Mouse (Mus musculus): Measurements from ENCODE around the gene Olfr476. TPM values are rescaled to one million over a fixed set of nuclear protein-coding genes. Genes with fewer than 3 reads are reported as not detected.
"Not testable (repeated sequence)": the region's sequence is repeated elsewhere in the genome, so short reads cannot be mapped to it uniquely, and the experiment has no call there.

Olfr476 gene
- polyA plus RNA-seq (2014; fragmentation: Nextera tagmentation; extraction: Ambion mirVana), result not detected in 2 replicates

DNA sequence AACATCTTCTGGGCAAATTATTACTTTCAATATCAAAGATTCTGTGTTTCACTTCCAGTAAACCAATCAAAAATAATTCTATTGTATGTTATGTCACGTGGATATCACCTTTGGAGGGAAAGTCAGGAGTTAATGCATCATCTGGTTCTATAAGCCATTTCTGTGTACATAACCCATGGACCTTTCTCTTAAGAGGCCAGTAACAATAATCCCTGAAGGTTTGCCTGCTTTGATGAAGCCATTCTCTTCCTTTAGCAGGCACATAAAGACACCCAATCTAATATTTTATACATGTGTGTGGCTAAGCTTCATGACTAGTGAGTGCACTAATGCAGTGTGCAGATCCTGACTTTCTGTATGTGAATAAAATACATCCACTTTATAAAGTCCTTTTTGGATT lies at the start of gene Olfr476:
Olfr476 (plus strand) TSS at position 301 of the 400 bp plus-strand sequence.
- Histone ChIP-seq H3K27ac (ENCODE audit: low read depth, low read length) (no peak within 1 kb of the TSS), H3K36me3 (ENCODE audit: control insufficient read depth, insufficient read depth, low read length) (no peaks in the 10 kb centered on the region), H3K9me3 (ENCODE audit: control insufficient read depth, low read length) (no peaks in the 10 kb centered on the region), H3K27me3 (ENCODE audit: control insufficient read depth, insufficient read depth, low read length) (no peaks in the 10 kb centered on the region), H3K4me2 (ENCODE audit: low read depth) (no peak within 1 kb of the TSS), H3K4me1 (ENCODE audit: control insufficient read depth, insufficient read depth, low read length) (no peaks in the 10 kb centered on the region), H3K4me3 (ENCODE audit: low read depth, low read length) (no peak within 1 kb of the TSS), H3K9ac (ENCODE audit: low read length) (no peak within 1 kb of the TSS)
- WGBS, result 70% methylated on average over 1 of the region's 1 CpGs
- ATAC-seq (ENCODE audit: insufficient read depth, low FRiP score, low TSS enrichment) (no peak), DNase-seq (ENCODE audit: low spot score) (no peak)

DNA sequence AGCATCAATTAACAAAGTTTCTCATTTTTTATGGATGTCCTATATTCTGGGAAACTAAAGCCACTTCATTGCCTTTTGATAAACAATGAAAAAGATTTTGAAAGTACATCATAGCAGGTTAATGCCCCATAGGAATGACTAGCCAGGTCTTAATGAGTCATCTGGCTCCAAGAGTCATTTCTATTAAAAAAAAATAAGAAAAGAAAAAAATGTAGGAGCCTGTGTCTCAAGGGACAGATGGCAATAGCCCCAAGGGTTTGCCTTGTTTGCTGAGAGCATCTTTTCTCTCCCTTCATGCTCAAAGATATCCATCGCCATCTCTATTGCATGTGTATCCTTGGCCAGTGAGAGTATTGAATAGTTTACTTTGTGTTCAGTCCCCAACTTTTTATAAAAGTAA lies 34.5 kb upstream of the Olfr476 start, which contains the start of gene Olfr473:
Olfr473 (plus strand) TSS at position 301 of the 400 bp plus-strand sequence.
- H3K36me3 ChIP-seq (ENCODE audit: control insufficient read depth, insufficient read depth, low read length), result no peaks in the 10 kb centered on the region
- WGBS, result 82% methylated on average over 1 of the region's 1 CpGs
- no peak within 1 kb of the TSS for H3K27ac ChIP-seq (ENCODE audit: low read depth, low read length)
- no peak within 1 kb of the TSS for H3K4me3 ChIP-seq (ENCODE audit: low read depth, low read length)
- H3K4me1 ChIP-seq (ENCODE audit: control insufficient read depth, insufficient read depth, low read length), result no peaks in the 10 kb centered on the region
- ATAC-seq (ENCODE audit: insufficient read depth, low FRiP score, low TSS enrichment), result no peak
- no peak within 1 kb of the TSS for H3K9ac ChIP-seq (ENCODE audit: low read length)
- H3K4me2 ChIP-seq (ENCODE audit: low read depth), result no peak within 1 kb of the TSS
- H3K9me3 ChIP-seq (ENCODE audit: control insufficient read depth, low read length), result no peaks in the 10 kb centered on the region
- H3K27me3 ChIP-seq (ENCODE audit: control insufficient read depth, insufficient read depth, low read length), result no peaks in the 10 kb centered on the region
- DNase-seq (ENCODE audit: low spot score), result no peak

DNA sequence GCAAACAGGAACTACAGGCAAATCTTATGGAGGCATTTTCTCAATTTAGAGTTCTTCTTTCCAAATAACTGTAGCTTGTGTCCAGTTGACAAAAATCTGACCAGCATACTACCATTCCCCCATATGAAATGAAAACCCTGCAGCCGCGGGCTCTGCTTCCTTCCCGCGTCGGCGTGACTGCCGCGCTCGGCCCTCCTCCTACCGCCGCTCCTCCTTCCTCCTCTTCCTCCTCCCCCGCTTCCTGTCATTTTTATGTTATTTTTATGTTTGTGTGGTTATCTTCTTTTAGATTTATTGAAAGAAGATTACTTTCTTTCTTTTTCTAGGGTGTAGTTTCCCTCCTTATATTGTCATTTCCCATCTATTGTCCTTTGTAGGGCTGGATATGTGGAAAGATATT lies 12.1 kb upstream of the Olfr476 start:
- H3K27me3 ChIP-seq (ENCODE audit: control insufficient read depth, insufficient read depth, low read length); H3K4me3 ChIP-seq (ENCODE audit: low read depth, low read length); H3K9me3 ChIP-seq (ENCODE audit: control insufficient read depth, low read length); H3K9ac ChIP-seq (ENCODE audit: low read length); H3K4me1 ChIP-seq (ENCODE audit: control insufficient read depth, insufficient read depth, low read length); H3K4me2 ChIP-seq (ENCODE audit: low read depth); H3K27ac ChIP-seq (ENCODE audit: low read depth, low read length); H3K36me3 ChIP-seq (ENCODE audit: control insufficient read depth, insufficient read depth, low read length); ATAC-seq (ENCODE audit: insufficient read depth, low FRiP score, low TSS enrichment); DNase-seq (ENCODE audit: low spot score): not testable (repeated sequence)
- 96% methylated on average over 12 of the region's 12 CpGs for WGBS

DNA sequence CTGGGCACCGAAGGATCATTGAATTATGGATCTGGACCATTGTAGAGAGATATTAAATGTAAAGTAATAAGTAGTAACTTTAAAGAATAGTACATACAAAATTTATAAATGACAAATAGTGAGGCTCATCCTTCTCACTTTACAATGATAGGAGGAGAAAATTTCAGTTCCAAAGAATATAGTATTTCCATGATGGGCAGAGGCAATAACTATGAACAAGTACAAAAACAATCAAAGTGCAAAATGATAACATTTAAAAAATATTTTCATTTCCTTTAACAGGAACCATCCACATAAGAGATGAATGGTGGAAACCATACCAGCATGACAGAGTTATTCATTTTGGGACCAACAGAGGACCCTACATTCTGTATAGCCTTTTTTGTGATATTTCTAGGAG lies 10.3 kb upstream of the Olfr476 start, which contains the start of gene Olfr474:
Olfr474 (plus strand) TSS at position 301 of the 400 bp plus-strand sequence.
- no peaks in the 10 kb centered on the region for H3K36me3 ChIP-seq (ENCODE audit: control insufficient read depth, insufficient read depth, low read length)
- H3K27me3 ChIP-seq (ENCODE audit: control insufficient read depth, insufficient read depth, low read length), result no peaks in the 10 kb centered on the region
- ATAC-seq (ENCODE audit: insufficient read depth, low FRiP score, low TSS enrichment) (no peak), DNase-seq (ENCODE audit: low spot score) (no peak)
- no peak within 1 kb of the TSS for H3K4me3 ChIP-seq (ENCODE audit: low read depth, low read length)
- WGBS, result 97% methylated on average over 1 of the region's 1 CpGs
- H3K4me1 ChIP-seq (ENCODE audit: control insufficient read depth, insufficient read depth, low read length), result no peaks in the 10 kb centered on the region
- no peak within 1 kb of the TSS for H3K4me2 ChIP-seq (ENCODE audit: low read depth)
- no peak within 1 kb of the TSS for H3K9ac ChIP-seq (ENCODE audit: low read length)
- no peaks in the 10 kb centered on the region for H3K9me3 ChIP-seq (ENCODE audit: control insufficient read depth, low read length)
- H3K27ac ChIP-seq (ENCODE audit: low read depth, low read length), result no peak within 1 kb of the TSS

DNA sequence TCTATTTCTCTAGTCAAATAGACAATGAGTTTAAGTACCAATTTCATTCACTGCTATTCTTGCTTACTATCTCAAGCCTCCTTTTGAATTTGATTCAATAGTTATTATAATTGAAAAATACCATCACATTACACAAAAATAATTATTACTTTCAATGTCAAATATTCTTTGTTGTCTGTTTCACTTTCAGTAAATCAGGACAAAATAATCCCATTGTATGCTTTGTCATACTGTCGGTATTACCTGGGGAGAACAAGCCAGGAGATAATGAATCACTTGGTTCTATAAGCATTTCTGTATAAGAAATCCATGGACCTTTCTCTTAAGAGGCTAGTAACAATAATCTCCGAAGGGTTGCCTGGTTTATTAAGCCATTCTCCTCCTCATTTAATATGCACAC lies 21.8 kb downstream of the Olfr476 start, which contains the start of gene Olfr477:
Olfr477 (plus strand) TSS at position 301 of the 400 bp plus-strand sequence.
- Histone ChIP-seq H3K4me3 (ENCODE audit: low read depth, low read length) (no peak within 1 kb of the TSS), H3K4me1 (ENCODE audit: control insufficient read depth, insufficient read depth, low read length) (no peaks in the 10 kb centered on the region), H3K36me3 (ENCODE audit: control insufficient read depth, insufficient read depth, low read length) (no peaks in the 10 kb centered on the region), H3K27me3 (ENCODE audit: control insufficient read depth, insufficient read depth, low read length) (no peaks in the 10 kb centered on the region), H3K4me2 (ENCODE audit: low read depth) (no peak within 1 kb of the TSS), H3K27ac (ENCODE audit: low read depth, low read length) (no peak within 1 kb of the TSS), H3K9me3 (ENCODE audit: control insufficient read depth, low read length) (no peaks in the 10 kb centered on the region), H3K9ac (ENCODE audit: low read length) (no peak within 1 kb of the TSS)
- no peak for ATAC-seq (ENCODE audit: insufficient read depth, low FRiP score, low TSS enrichment)
- 88% methylated on average over 2 of the region's 2 CpGs for WGBS
- no peak for DNase-seq (ENCODE audit: low spot score)

DNA sequence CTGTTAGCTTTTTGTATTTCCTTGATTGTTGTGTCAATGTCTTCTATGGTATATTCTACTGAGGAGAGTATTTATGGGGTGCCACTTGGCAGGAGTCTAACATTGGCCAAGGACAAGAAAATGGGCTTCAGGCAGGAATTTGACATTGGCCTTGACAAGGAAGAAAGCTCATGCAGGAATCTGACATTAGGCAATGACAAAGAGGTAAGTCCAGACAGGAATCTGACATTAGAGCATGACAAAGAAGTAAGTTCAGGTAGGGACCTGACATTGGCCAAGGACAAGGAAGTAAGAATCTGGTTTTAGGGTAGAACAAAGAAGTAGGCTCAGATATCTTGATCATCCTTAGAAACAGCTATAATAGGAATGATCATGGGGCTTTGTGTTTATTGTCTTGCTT lies 49.7 kb downstream of the Olfr476 start:
- not testable (repeated sequence) for ATAC-seq (ENCODE audit: insufficient read depth, low FRiP score, low TSS enrichment); H3K27me3 ChIP-seq (ENCODE audit: control insufficient read depth, insufficient read depth, low read length); H3K36me3 ChIP-seq (ENCODE audit: control insufficient read depth, insufficient read depth, low read length); H3K27ac ChIP-seq (ENCODE audit: low read depth, low read length); DNase-seq (ENCODE audit: low spot score); H3K9me3 ChIP-seq (ENCODE audit: control insufficient read depth, low read length); H3K4me2 ChIP-seq (ENCODE audit: low read depth); H3K4me3 ChIP-seq (ENCODE audit: low read depth, low read length); H3K9ac ChIP-seq (ENCODE audit: low read length); H3K4me1 ChIP-seq (ENCODE audit: control insufficient read depth, insufficient read depth, low read length)

Other genes starting within 250 kb of the Olfr476 start
- 0.28 TPM in 1 of 2 replicates, not detected in the other for gene Cyb5r2, start 206.8 kb upstream of the Olfr476 start, polyA plus RNA-seq (2014; fragmentation: Nextera tagmentation; extraction: Ambion mirVana)
- gene Ovch2, start 163.6 kb upstream of the Olfr476 start, polyA plus RNA-seq (2014; fragmentation: Nextera tagmentation; extraction: Ambion mirVana), result not detected in 2 replicates
- not detected in 2 replicates for gene Olfr467, start 152.5 kb upstream of the Olfr476 start, polyA plus RNA-seq (2014; fragmentation: Nextera tagmentation; extraction: Ambion mirVana)
- not detected in 2 replicates for gene Olfr469, start 139.3 kb upstream of the Olfr476 start, polyA plus RNA-seq (2014; fragmentation: Nextera tagmentation; extraction: Ambion mirVana)
- gene Olfr470, start 117.3 kb upstream of the Olfr476 start, polyA plus RNA-seq (2014; fragmentation: Nextera tagmentation; extraction: Ambion mirVana), result not detected in 2 replicates
- gene Olfr472, start 66.9 kb upstream of the Olfr476 start, polyA plus RNA-seq (2014; fragmentation: Nextera tagmentation; extraction: Ambion mirVana), result not detected in 2 replicates
- gene Olfr473, start 34.4 kb upstream of the Olfr476 start, polyA plus RNA-seq (2014; fragmentation: Nextera tagmentation; extraction: Ambion mirVana), result not detected in 2 replicates
- not detected in 2 replicates for gene Olfr474, start 10.2 kb upstream of the Olfr476 start, polyA plus RNA-seq (2014; fragmentation: Nextera tagmentation; extraction: Ambion mirVana)
- gene Olfr477, start 21.9 kb downstream of the Olfr476 start, polyA plus RNA-seq (2014; fragmentation: Nextera tagmentation; extraction: Ambion mirVana), result not detected in 2 replicates
- not detected in 2 replicates for gene Olfr478, start 69.2 kb downstream of the Olfr476 start, polyA plus RNA-seq (2014; fragmentation: Nextera tagmentation; extraction: Ambion mirVana)
- not detected in 2 replicates for gene Olfr479, start 85.9 kb downstream of the Olfr476 start, polyA plus RNA-seq (2014; fragmentation: Nextera tagmentation; extraction: Ambion mirVana)
- not detected in 2 replicates for gene Olfr480, start 102.5 kb downstream of the Olfr476 start, polyA plus RNA-seq (2014; fragmentation: Nextera tagmentation; extraction: Ambion mirVana)
- not detected in 2 replicates for gene Olfr481, start 115.1 kb downstream of the Olfr476 start, polyA plus RNA-seq (2014; fragmentation: Nextera tagmentation; extraction: Ambion mirVana)
- not detected in 2 replicates for gene Olfr482, start 132.8 kb downstream of the Olfr476 start, polyA plus RNA-seq (2014; fragmentation: Nextera tagmentation; extraction: Ambion mirVana)
- not detected in 2 replicates for gene Olfr483, start 136.0 kb downstream of the Olfr476 start, polyA plus RNA-seq (2014; fragmentation: Nextera tagmentation; extraction: Ambion mirVana)
- gene Olfr484, start 162.6 kb downstream of the Olfr476 start, polyA plus RNA-seq (2014; fragmentation: Nextera tagmentation; extraction: Ambion mirVana), result not detected in 2 replicates
- not detected in 2 replicates for gene Olfr485, start 195.1 kb downstream of the Olfr476 start, polyA plus RNA-seq (2014; fragmentation: Nextera tagmentation; extraction: Ambion mirVana)
- gene Olfr486, start 207.9 kb downstream of the Olfr476 start, polyA plus RNA-seq (2014; fragmentation: Nextera tagmentation; extraction: Ambion mirVana), result not detected in 2 replicates
- not detected in 2 replicates for gene Olfr487, start 249.8 kb downstream of the Olfr476 start, polyA plus RNA-seq (2014; fragmentation: Nextera tagmentation; extraction: Ambion mirVana)

Data from neural tube, embryonic 11.5 days (tissue).